Mouse (Mus musculus): ENCODE results near the gene 9230112D13Rik.

Gene 9230112D13Rik

GRCm38 (mm10) chr14:34493682-34494081 lies 28.9 kb downstream of the 9230112D13Rik start:
- DNase-seq, result no peak

- DNase-seq, result no peak
Observed at GRCm38 (mm10) chr14:34492688-34493087, 29.9 kb downstream of the 9230112D13Rik start.

- DNase-seq, result no peak
Observed at GRCm38 (mm10) chr14:34490965-34491364, 31.6 kb downstream of the 9230112D13Rik start.

GRCm38 (mm10) chr14:34489928-34490327 lies 32.7 kb downstream of the 9230112D13Rik start:
- no peak for DNase-seq

GRCm38 (mm10) chr14:34486169-34486568 lies 36.4 kb downstream of the 9230112D13Rik start:
- no peak for DNase-seq

- DNase-seq, result no peak
Observed at GRCm38 (mm10) chr14:34483469-34484341, 38.9 kb downstream of the 9230112D13Rik start.

- DNase-seq, result no peak
Observed at GRCm38 (mm10) chr14:34471591-34471990, 51.0 kb downstream of the 9230112D13Rik start.

GRCm38 (mm10) chr14:34466291-34466690 lies 56.3 kb downstream of the 9230112D13Rik start:
- DNase-seq, result no peak
